Comparison of ENCODE assay signal across 10 mouse cellular contexts in genomic region chr14:24206314-24206713, GRCm38 (mm10). TPM values are rescaled to one million over a fixed set of nuclear protein-coding genes. Genes with fewer than 3 reads are reported as not detected.
DNase-seq lines count a peak whose midpoint lies in the region; ATAC-seq and TF ChIP-seq lines count a peak whose summit lies in the region.
"Had no signal": no experiment of that assay in that cellular context is flagged by ENCODE, and none has a peak within 500 bp of the region (broad histone marks: within the 10 kb centered on the region; RNA-seq: fewer than 3 reads in every experiment).

No protein-coding gene starts in this region.

- no peaks in the 10 kb centered on the region for H3K27me3 ChIP-seq in embryonic facial prominence, embryonic 12.5 days
- no peaks in the 10 kb centered on the region for H3K27me3 ChIP-seq in hindbrain, embryonic 13.5 days

- TF ChIP-seq POLR2A in olfactory bulb, adult 2 months (IDR thresholded peaks at IDR 0.05; ENCODE audit: insufficient read depth, low read depth, low read length), result no peak

- 59% methylated on average over 3 of the region's 9 CpGs for WGBS in embryonic facial prominence, embryonic 12.5 days
- 44% methylated on average over 7 of the region's 9 CpGs for WGBS in hindbrain, embryonic 13.5 days
- WGBS in olfactory bulb, adult 2 months, result 36% methylated on average over 9 of the region's 9 CpGs

- no peaks in the 10 kb centered on the region for H3K9me3 ChIP-seq in embryonic facial prominence, embryonic 12.5 days
- no peaks in the 10 kb centered on the region for H3K9me3 ChIP-seq in hindbrain, embryonic 13.5 days
- H3K9me3 ChIP-seq: liver, embryonic 15.5 days had no signal

- peak overlapping the region; percentile 29; the same call in 1 of the 2 replicates for H3K27ac ChIP-seq in left cerebral cortex, adult 2 months
- H3K27ac ChIP-seq in embryonic facial prominence, embryonic 12.5 days, result 0 out of 2 replicates have a peak overlapping the region, but pooled peaks have one; percentile 9
- peak overlapping the region; percentile 78 for H3K27ac ChIP-seq in hindbrain, embryonic 13.5 days
- H3K27ac ChIP-seq in olfactory bulb, adult 2 months (ENCODE audit: insufficient read depth, low read depth, low read length), result 0 out of 2 replicates have a peak overlapping the region, but pooled peaks have one; percentile 18
- H3K27ac ChIP-seq: liver, embryonic 15.5 days had no signal

- H3K4me1 ChIP-seq in embryonic facial prominence, embryonic 12.5 days, result peaks cover 64% of the 10 kb centered on the region
- peaks cover 53% of the 10 kb centered on the region for H3K4me1 ChIP-seq in hindbrain, embryonic 13.5 days (replicated peaks)
- H3K4me1 ChIP-seq in olfactory bulb, adult 2 months (ENCODE audit: control insufficient read depth, insufficient read depth, low read length), result peaks cover 26% of the 10 kb centered on the region

- intact Hi-C loops in left cerebral cortex, adult 2 months (cut with DNase I), result no loop called here
- intact Hi-C loops in left cerebral cortex, postnatal 4 days (cut with DNase I), result no loop called here

- DNase-seq in left cerebral cortex, adult 2 months (ENCODE audit: extremely low spot score in 1 of 2, low spot score in 2 of 2), result no peak
- DNase-seq in left cerebral cortex, postnatal 4 days, result no peak
- DNase-seq in cerebellum, adult 9-10 months, result no peak
- no peak for DNase-seq in lung, postnatal 10 days
- DNase-seq: cerebellum, adult 18-20 months; thymus, postnatal 4 days had no signal

- no peak overlapping the region for H3K9ac ChIP-seq in embryonic facial prominence, embryonic 12.5 days
- no peak overlapping the region for H3K9ac ChIP-seq in hindbrain, embryonic 13.5 days
- H3K9ac ChIP-seq: liver, embryonic 15.5 days had no signal

- no peak overlapping the region for H3K4me2 ChIP-seq in embryonic facial prominence, embryonic 12.5 days (replicated peaks)
- no peak overlapping the region for H3K4me2 ChIP-seq in hindbrain, embryonic 13.5 days
- H3K4me2 ChIP-seq: liver, embryonic 15.5 days had no signal

- TF ChIP-seq CTCF in left cerebral cortex, adult 2 months (IDR thresholded peaks at IDR 0.05), result no peak; the same call in 1 of the 2 replicates
- TF ChIP-seq CTCF in olfactory bulb, adult 2 months (IDR thresholded peaks at IDR 0.05; ENCODE audit: insufficient read depth, low read depth, low read length), result no peak

- H3K4me3 ChIP-seq in left cerebral cortex, adult 2 months, result no peak overlapping the region
- H3K4me3 ChIP-seq in embryonic facial prominence, embryonic 12.5 days, result no peak overlapping the region
- H3K4me3 ChIP-seq in hindbrain, embryonic 13.5 days, result no peak overlapping the region
- no peak overlapping the region for H3K4me3 ChIP-seq in olfactory bulb, adult 2 months (ENCODE audit: insufficient read depth, low read depth, low read length)
- H3K4me3 ChIP-seq: liver, embryonic 15.5 days had no signal

- H3K36me3 ChIP-seq in embryonic facial prominence, embryonic 12.5 days, result no peaks in the 10 kb centered on the region
- H3K36me3 ChIP-seq in hindbrain, embryonic 13.5 days, result 0 out of 2 replicates have a peak, but pooled peaks cover 4% of the 10 kb centered on the region
- H3K36me3 ChIP-seq: liver, embryonic 15.5 days had no signal

- ATAC-seq in embryonic facial prominence, embryonic 12.5 days (ENCODE audit: insufficient number of reproducible peaks, insufficient read depth, low FRiP score, low TSS enrichment), result no peak
- no peak for ATAC-seq in hindbrain, embryonic 13.5 days (ENCODE audit: low FRiP score)

RNA-seq across cellular contexts. Expression of gene Dlg5, which starts 39.4 kb away (rescaled TPM):
- total RNA-seq in left cerebral cortex, adult 2 months (2021), result 10 to 100 TPM; 31.6 to 41.9 TPM
- 10 to 100 TPM; 81.9 to 94.0 TPM for total RNA-seq in left cerebral cortex, postnatal 4 days (2021)
- polyA plus RNA-seq in embryonic facial prominence, embryonic 12.5 days (2016; fragmentation: Nextera tagmentation; extraction: Ambion mirVana), result 28.9 and 30.3 TPM in 2 replicates
- polyA plus RNA-seq in hindbrain, embryonic 13.5 days (2015; fragmentation: Nextera tagmentation; extraction: Ambion mirVana), result 18.7 and 20.5 TPM in 2 replicates
- not detected in 2 replicates for polyA plus RNA-seq in olfactory bulb, adult 2 months (2012; ENCODE audit: insufficient read depth, insufficient read length, low replicate concordance, missing spikeins)

Comparison
In these comparisons a context has a peak if more than half of its experiments do, and no peak if none do; other contexts are left out.
1. H3K27ac ChIP-seq: peak in every context shown above with its lines; median percentile 78 in hindbrain, embryonic 13.5 days; 29 in left cerebral cortex, adult 2 months; 18 in olfactory bulb, adult 2 months; 9 in embryonic facial prominence, embryonic 12.5 days.
2. RNA of gene Dlg5, which starts 39.4 kb away (polyA plus RNA-seq): 28.9 to 30.3 TPM in embryonic facial prominence, embryonic 12.5 days and 18.7 to 20.5 TPM in hindbrain, embryonic 13.5 days; not detected in olfactory bulb, adult 2 months; every median in the first group is over 10 times any median in the second.